1 mouse cellular context compared by ENCODE assay signal in the genomic region with DNA sequence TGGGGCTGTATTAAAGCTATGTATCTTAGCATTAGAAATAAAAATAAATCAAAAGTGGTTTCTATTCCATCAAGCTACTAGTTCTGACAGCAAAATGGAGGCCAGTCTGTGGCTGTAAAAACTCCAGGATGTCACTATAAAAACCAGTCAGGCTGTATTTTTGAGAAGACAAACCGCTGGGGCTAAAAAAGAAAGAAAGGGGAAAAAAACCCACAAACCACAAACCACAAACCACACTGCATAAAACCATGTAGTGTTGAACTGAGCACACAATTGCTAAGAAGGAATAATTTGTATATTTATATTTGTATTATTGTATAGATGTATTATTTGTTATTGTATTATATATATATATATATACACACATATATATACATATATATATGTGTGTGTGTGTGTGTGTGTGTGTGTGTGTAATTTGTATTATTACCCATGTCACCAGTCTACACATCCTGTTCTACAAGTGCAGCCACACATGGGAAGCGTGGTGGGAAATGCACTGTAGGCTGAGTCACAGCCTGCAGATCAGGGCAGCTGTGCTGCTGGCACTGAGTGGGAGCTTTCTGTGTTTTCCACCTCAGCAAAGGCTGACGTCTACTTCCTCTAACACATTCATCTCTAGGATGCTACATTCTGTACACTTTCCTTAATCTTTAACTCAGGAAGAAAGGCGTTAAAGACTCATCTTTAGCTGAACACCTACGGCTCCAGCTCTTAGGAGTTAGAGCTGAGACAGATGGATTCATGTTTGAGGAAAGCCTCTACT.
TF ChIP-seq lines count a peak whose summit lies in the region.

No protein-coding gene starts in this region.

TF ChIP-seq in CH12.LX, 34 proteins besides CTCF, POLR2A, EP300 and RAD21 (continued from another document):
- TF ChIP-seq MEF2A (IDR thresholded peaks at IDR 0.05; ENCODE audit: borderline replicate concordance, low read depth, low read length) = peak; percentile 84
- no peak for TF ChIP-seq KAT2A (IDR thresholded peaks at IDR 0.05; ENCODE audit: insufficient replicate concordance, low read length)
- no peak for TF ChIP-seq USF2 (conservative IDR thresholded peaks at IDR 0.05; ENCODE audit: low read depth, low read length)
- TF ChIP-seq USF1 (IDR thresholded peaks at IDR 0.05; ENCODE audit: low read depth, low read length) = no peak
- TF ChIP-seq ZKSCAN1 (IDR thresholded peaks at IDR 0.05; ENCODE audit: borderline replicate concordance, low read depth, low read length) = peak; percentile 83
- TF ChIP-seq ZMIZ1 (IDR thresholded peaks at IDR 0.05; ENCODE audit: low read depth, low read length) = no peak
- no peak for TF ChIP-seq POLR2AphosphoS2 (IDR thresholded peaks at IDR 0.05; ENCODE audit: low read depth, low read length)
TF ChIP-seq in CH12.LX: peak in this region for 7.
